Mouse (Mus musculus) liver, postnatal 0 days (tissue): ENCODE measurements around the gene AI661453.
A peak's percentile ranks its signal among the peaks of the same experiment; 100 is the strongest.

ENCODE experiments used
- CTCF ChIP-seq: sonication (generic); IDR thresholded peaks from 2 replicates; pipeline ENCODE4 v1.5.1; 2016; ENCODE audit warnings: antibody characterized with exemption, low read depth
- EP300 ChIP-seq: IDR thresholded peaks from 2 replicates; pipeline ENCODE4 v1.6.1; 2016; ENCODE audit warnings: antibody characterized with exemption, low read depth, mild to moderate bottlenecking

DNA sequence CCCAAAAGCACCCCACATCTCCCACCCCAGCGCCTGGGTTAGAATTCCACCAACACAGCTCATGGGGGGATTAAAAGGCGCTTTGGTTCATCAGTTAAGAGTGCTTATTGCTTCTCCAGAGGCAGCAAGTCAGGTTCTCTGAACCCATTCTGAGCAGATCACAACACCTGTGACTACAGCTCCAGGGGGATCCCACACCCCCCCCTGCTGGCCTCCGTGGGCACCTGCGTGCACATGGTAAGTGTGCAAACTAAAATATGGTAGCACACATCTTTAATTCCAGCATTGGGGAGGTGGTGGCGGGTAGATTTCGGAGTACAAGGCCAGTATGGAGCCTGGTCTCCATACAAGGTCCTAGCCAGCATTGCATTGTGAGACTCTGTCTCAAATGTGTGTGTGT lies 9.1 kb upstream of the AI661453 start:
- TF ChIP-seq CTCF (peak; percentile 56), EP300 (no peak)
